In the genomic region with DNA sequence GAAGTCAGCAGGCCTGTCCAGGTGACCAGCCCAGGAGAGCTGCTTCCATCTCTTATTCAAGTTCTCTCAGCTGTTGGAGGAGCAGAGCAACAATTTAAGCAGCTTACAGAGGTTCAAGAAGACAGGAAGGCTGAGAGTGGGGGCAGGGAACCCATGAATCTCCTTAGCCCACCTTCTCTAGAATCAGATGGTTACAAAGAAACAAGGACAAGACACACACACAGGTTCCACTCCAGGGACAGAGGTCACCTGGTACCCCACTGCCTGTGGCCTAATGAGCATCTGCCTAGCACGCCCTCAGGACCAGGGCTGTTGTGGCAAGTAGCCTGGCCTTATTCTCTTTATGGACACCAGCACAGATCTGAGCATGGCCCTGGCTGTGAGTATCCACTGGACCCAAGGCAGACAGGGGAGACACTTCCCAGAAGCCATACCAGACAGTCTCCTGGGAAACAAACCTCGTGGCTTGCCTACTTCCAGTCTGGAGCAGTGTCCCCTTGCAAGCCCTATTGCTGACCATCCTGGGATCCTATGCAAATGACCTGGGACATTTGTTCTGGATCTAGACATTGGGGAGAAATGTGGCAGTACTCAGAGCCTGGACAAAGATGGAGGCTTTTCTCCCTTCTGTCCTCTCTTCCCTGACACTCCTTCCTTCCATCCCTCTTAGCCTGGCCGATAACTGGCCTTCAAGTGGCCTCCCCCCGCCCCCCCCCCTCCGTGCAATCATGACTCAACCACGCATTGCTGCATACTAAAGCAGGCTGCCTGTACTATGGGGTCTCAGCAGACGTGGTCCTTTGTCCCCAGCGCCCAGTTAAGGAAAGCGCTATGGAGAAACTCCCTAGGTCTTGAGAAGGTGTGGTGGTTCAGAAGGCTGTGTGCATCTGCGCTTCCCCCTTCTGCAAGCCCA, we compare ENCODE assay signal across 9 mouse cellular contexts. TPM values are rescaled to one million over a fixed set of nuclear protein-coding genes. Genes with fewer than 3 reads are reported as not detected.
DNase-seq lines count a peak whose midpoint lies in the region; ATAC-seq and TF ChIP-seq lines count a peak whose summit lies in the region.
"Had no signal": no experiment of that assay in that cellular context is flagged by ENCODE, and none has a peak within 500 bp of the region (broad histone marks: within the 10 kb centered on the region; RNA-seq: fewer than 3 reads in every experiment).

No protein-coding gene starts in this region.

- H3K9me3 ChIP-seq in hindbrain, embryonic 11.5 days (ENCODE audit: control insufficient read depth, low read length): no peaks in the 10 kb centered on the region
- H3K9me3 ChIP-seq in midbrain, embryonic 14.5 days (ENCODE audit: control insufficient read depth, low read length): no peaks in the 10 kb centered on the region
- H3K9me3 ChIP-seq: megakaryocyte, embryonic 14.5 days had no signal

- no peaks in the 10 kb centered on the region; the same call in 1 of the 2 replicates for H3K27me3 ChIP-seq in hindbrain, embryonic 11.5 days (ENCODE audit: control insufficient read depth, insufficient read depth, low read length)
- H3K27me3 ChIP-seq in midbrain, embryonic 14.5 days (ENCODE audit: control insufficient read depth, insufficient read depth, low read length): no peaks in the 10 kb centered on the region

- H3K9ac ChIP-seq in hindbrain, embryonic 11.5 days (ENCODE audit: low read depth, low read length): peak overlapping the region; percentile 96
- H3K9ac ChIP-seq in midbrain, embryonic 14.5 days (replicated peaks; ENCODE audit: low read length): peak overlapping the region; percentile 99

- DNase-seq in gastrocnemius, adult 2 months: no peak
- no peak for DNase-seq in gastrocnemius, adult 18-20 months (ENCODE audit: low spot score)
- peak; percentile 71 for DNase-seq in brain, adult 2 months (ENCODE audit: low read depth, low spot score)
- DNase-seq in hindbrain, embryonic 11.5 days (ENCODE audit: low spot score): peak; percentile 73
- peak; percentile 73 for DNase-seq in midbrain, embryonic 14.5 days
- no peak for DNase-seq in adrenal gland, postnatal 25 days
- no peak for DNase-seq in urinary bladder, postnatal 10 days (ENCODE audit: low spot score)
- DNase-seq in frontal cortex, adult 2 months (ENCODE audit: extremely low spot score in 1 of 2, low spot score in 1 of 2): no peak

- H3K36me3 ChIP-seq in hindbrain, embryonic 11.5 days (ENCODE audit: control insufficient read depth, insufficient read depth, low read length): no peaks in the 10 kb centered on the region
- H3K36me3 ChIP-seq in midbrain, embryonic 14.5 days (ENCODE audit: control insufficient read depth, insufficient read depth, low read length): peaks cover 17% of the 10 kb centered on the region

- peaks cover 16% of the 10 kb centered on the region for H3K4me1 ChIP-seq in hindbrain, embryonic 11.5 days (replicated peaks; ENCODE audit: control insufficient read depth, insufficient read depth, low read length)
- H3K4me1 ChIP-seq in midbrain, embryonic 14.5 days (ENCODE audit: control insufficient read depth, insufficient read depth, low read length): peaks cover 46% of the 10 kb centered on the region

- peak overlapping the region; percentile 76 for H3K4me3 ChIP-seq in gastrocnemius, adult 2 months
- H3K4me3 ChIP-seq in hindbrain, embryonic 11.5 days (ENCODE audit: low read depth, low read length): peak overlapping the region; percentile 55
- H3K4me3 ChIP-seq in midbrain, embryonic 14.5 days (replicated peaks; ENCODE audit: low read depth, low read length): peak overlapping the region; percentile 50

- TF ChIP-seq CTCF in gastrocnemius, adult 2 months (IDR thresholded peaks at IDR 0.05): no peak

- intact Hi-C loops in gastrocnemius, adult 2 months (cut with DNase I): loop anchor here (2.0 kb wide), 2 partner anchors 21 to 29 kb away; no protein-coding TSS in a partner anchor

- peak overlapping the region; percentile 70 for H3K4me2 ChIP-seq in hindbrain, embryonic 11.5 days (replicated peaks; ENCODE audit: low read depth, low read length)
- H3K4me2 ChIP-seq in midbrain, embryonic 14.5 days (ENCODE audit: low read length): peak overlapping the region; percentile 88

- WGBS in hindbrain, embryonic 11.5 days: 4% methylated on average over 9 of the region's 10 CpGs
- WGBS in midbrain, embryonic 14.5 days: 4% methylated on average over 10 of the region's 10 CpGs

- H3K27ac ChIP-seq in gastrocnemius, adult 2 months: peak overlapping the region; percentile 90
- H3K27ac ChIP-seq in hindbrain, embryonic 11.5 days (ENCODE audit: low read depth, low read length): peak overlapping the region; percentile 100
- peak overlapping the region; percentile 100 for H3K27ac ChIP-seq in midbrain, embryonic 14.5 days (replicated peaks; ENCODE audit: low read depth, low read length)

- peak; percentile 72 for ATAC-seq in hindbrain, embryonic 11.5 days (ENCODE audit: low FRiP score)
- ATAC-seq in midbrain, embryonic 14.5 days (ENCODE audit: low FRiP score, low TSS enrichment): peak; percentile 59

RNA-seq across cellular contexts. Expression of a gene that starts 38.5 kb away (rescaled TPM):
- not detected for total RNA-seq in gastrocnemius, adult 2 months (2021)
- not detected for total RNA-seq in gastrocnemius, adult 18-20 months (2021)
- polyA plus RNA-seq in hindbrain, embryonic 11.5 days (2014; fragmentation: Nextera tagmentation; extraction: Ambion mirVana): 0.21 and 0.56 TPM in 2 replicates
- polyA plus RNA-seq in midbrain, embryonic 14.5 days (2014; fragmentation: Nextera tagmentation; extraction: Ambion mirVana): 0.50 TPM in 1 of 2 replicates, not detected in the other
- total RNA-seq in adrenal gland, postnatal 25 days (2021): not detected in 2 replicates
- not detected in 2 replicates for polyA plus RNA-seq in frontal cortex, adult 2 months (2012; rRNA removed)

Comparison
In these comparisons a context has a peak if more than half of its experiments do, and no peak if none do; other contexts are left out.
1. DNase-seq: peak in brain, adult 2 months (single experiment), hindbrain, embryonic 11.5 days (single experiment) and midbrain, embryonic 14.5 days (single experiment); none in gastrocnemius, adult 2 months (single experiment), gastrocnemius, adult 18-20 months (single experiment), adrenal gland, postnatal 25 days (single experiment), urinary bladder, postnatal 10 days (single experiment) and frontal cortex, adult 2 months (0 of 2).
2. Peak in every context shown above with its lines, with median percentiles within 50 percentile points of each other: H3K27ac ChIP-seq and H3K4me3 ChIP-seq.